Mouse (Mus musculus) kidney, adult 2 months (tissue): ENCODE measurements around the gene Sema3b. TPM values are rescaled to one million over a fixed set of nuclear protein-coding genes. Genes with fewer than 3 reads are reported as not detected.
A peak's percentile ranks its signal among the peaks of the same experiment; 100 is the strongest.

ENCODE experiments used
- DNase-seq: peaks from one replicate; pipeline ENCODE4 v3.0.0; 2021
- H3K27ac ChIP-seq: fragments of 200-500 bp; 2 replicates; pipeline ENCODE4 v1.5.1; 2012; ENCODE audit warnings: low read depth, low read length, control low read depth, inconsistent platforms; ENCODE audit not compliant: insufficient read depth
- H3K27me3 ChIP-seq: fragments of 200-500 bp; replicated peaks from 2 replicates; pipeline ENCODE4 v1.6.1; 2012; ENCODE audit warnings: mild to moderate bottlenecking, moderate library complexity, low read length, inconsistent platforms; ENCODE audit not compliant: control insufficient read depth, insufficient read depth
- H3K36me3 ChIP-seq: fragments of 200-500 bp; 2 replicates; pipeline ENCODE4 v1.6.1; 2012; ENCODE audit warnings: mild to moderate bottlenecking, moderate library complexity, low read length, inconsistent platforms; ENCODE audit not compliant: control insufficient read depth, insufficient read depth
- H3K4me1 ChIP-seq: fragments of 200-500 bp; 2 replicates; pipeline ENCODE4 v1.6.1; 2011; ENCODE audit warnings: low read length; ENCODE audit not compliant: control insufficient read depth, insufficient read depth
- H3K4me3 ChIP-seq: fragments of 200-500 bp; 2 replicates; pipeline ENCODE4 v1.5.1; 2011; ENCODE audit warnings: mild to moderate bottlenecking, low read depth, low read length, control low read depth; ENCODE audit not compliant: insufficient read depth
- CTCF ChIP-seq: fragments of 200-500 bp; conservative IDR thresholded peaks from 2 replicates; pipeline ENCODE4 v1.5.1; 2011; ENCODE audit warnings: low read depth, mild to moderate bottlenecking, control low read depth, low read length, moderate library complexity, mixed read lengths; ENCODE audit not compliant: insufficient read depth, insufficient read length
- POLR2A ChIP-seq: fragments of 200-500 bp; IDR thresholded peaks from one replicate; pipeline ENCODE4 v1.6.1; 2011; ENCODE audit warnings: low read depth, low read length, control low read depth
- WGBS: fragments of 180-500 bp; shearing (Covaris S2); methylation state at CpG from one replicate; pipeline ENCODE4 v1.1.7; 2018; 5-methylcytosine and 5-hydroxymethylcytosine counted together
- polyA plus RNA-seq: library from polyadenylated mRNA; depleted of rRNA; stranded (reverse); fragments of >200 nt; gene quantifications from 2 replicates; pipeline ENCODE4 v1.2.3, GENCODE M21; 2012

Sema3b gene
- polyA plus RNA-seq, 1 experiment = 63.3 TPM

DNA sequence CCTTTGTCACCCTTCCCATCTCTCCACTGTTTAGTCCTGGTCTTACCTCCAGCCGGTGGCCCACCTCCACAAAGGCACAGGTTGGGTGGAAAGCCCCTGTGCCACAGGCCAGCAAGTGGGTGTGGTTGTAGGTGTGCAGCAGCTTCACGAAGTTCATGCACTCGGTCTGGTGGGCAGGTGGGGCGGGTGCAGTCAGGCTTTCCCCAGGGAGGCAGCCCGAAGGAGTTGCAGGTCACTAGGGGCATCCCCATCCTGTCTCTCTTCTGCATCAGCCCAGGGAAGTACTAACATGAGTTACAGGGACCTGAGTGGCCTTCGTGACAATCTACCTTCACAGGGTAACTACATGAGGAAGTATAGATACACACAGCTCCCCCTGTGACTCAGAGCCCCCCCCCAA, 5.8 kb downstream of the Sema3b start:
- TF ChIP-seq POLR2A = no peak
- no peak for TF ChIP-seq CTCF
- DNase-seq = no peak
- no peaks in the 10 kb centered on the region for H3K36me3 ChIP-seq
- no peak overlapping the region for H3K27ac ChIP-seq
- H3K27me3 ChIP-seq = no peaks in the 10 kb centered on the region
- WGBS = 58% methylated on average over 6 of the region's 6 CpGs
- H3K4me1 ChIP-seq = peaks cover 24% of the 10 kb centered on the region
- no peak overlapping the region for H3K4me3 ChIP-seq

DNA sequence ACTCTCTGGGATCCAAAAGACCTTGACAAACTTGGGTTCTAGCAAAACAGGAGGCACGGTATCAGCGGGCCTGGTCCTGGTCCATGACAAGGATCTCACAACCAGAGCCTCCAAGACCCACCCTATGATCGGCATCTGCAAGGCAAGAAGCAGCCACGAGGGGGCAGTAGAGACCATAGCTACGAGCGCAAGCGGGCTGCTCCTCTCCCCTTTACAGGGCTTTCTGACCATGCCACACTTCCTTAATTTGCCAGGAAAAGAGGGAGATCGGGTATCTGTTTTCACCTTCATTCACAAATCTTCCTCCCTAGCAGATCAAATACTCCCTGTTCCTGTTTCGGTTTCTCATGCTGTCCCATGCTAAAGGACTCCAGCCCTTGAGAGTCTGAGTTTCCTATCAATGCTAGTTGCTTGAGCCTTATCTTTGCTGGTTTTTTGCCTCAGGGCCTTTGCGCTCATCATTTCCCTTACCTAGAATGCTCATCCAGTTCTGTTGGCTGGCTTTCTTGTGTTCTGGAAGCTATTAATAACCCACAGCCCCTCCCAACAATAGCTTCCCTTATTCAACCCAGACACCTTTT, 6.9 kb downstream of the Sema3b start:
- H3K4me3 ChIP-seq = no peak overlapping the region
- 9% methylated on average over 10 of the region's 10 CpGs for WGBS
- TF ChIP-seq CTCF = peak; percentile 98
- TF ChIP-seq POLR2A = no peak
- peaks cover 33% of the 10 kb centered on the region for H3K4me1 ChIP-seq
- DNase-seq = peak; percentile 91
- no peaks in the 10 kb centered on the region for H3K27me3 ChIP-seq
- H3K36me3 ChIP-seq = no peaks in the 10 kb centered on the region
- H3K27ac ChIP-seq = no peak overlapping the region

DNA sequence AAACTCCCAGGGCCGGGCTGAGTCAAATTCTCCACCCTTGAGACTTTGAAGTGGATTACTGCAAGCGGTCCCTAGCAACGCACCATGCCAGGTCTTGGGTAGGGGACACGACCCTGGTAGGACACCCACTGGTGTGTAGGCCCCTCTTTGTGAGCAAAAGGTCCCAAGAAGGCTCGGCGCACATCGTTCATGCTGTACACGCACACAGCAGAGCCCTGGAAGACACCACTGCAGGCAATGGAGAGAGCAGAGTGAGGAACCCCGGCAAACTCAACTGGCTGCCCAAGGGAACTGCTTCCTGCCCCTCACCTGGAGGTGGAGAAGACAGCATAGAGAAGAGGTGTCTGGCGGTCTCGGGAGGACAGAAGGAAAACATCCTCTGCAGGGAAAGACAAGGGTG, 7.8 kb downstream of the Sema3b start:
- Histone ChIP-seq H3K27ac (no peak overlapping the region), H3K4me1 (peaks cover 38% of the 10 kb centered on the region), H3K27me3 (no peaks in the 10 kb centered on the region), H3K36me3 (no peaks in the 10 kb centered on the region), H3K4me3 (no peak overlapping the region)
- DNase-seq = no peak
- no peak for TF ChIP-seq CTCF
- TF ChIP-seq POLR2A = no peak
- WGBS = 84% methylated on average over 11 of the region's 11 CpGs

- no peaks in the 10 kb centered on the region for H3K36me3 ChIP-seq
- no peak overlapping the region for H3K4me3 ChIP-seq
- TF ChIP-seq CTCF (peak; percentile 36), POLR2A (no peak)
- H3K27me3 ChIP-seq = no peaks in the 10 kb centered on the region
- peak; percentile 70 for DNase-seq
- no peak overlapping the region for H3K27ac ChIP-seq
- 73% methylated on average over 12 of the region's 12 CpGs for WGBS
- peaks cover 36% of the 10 kb centered on the region for H3K4me1 ChIP-seq
Observed at GRCm38 (mm10) chr9:107600745-107601144, 8.3 kb downstream of the Sema3b start.

- 65% methylated on average over 14 of the region's 14 CpGs for WGBS
- Histone ChIP-seq H3K27ac (no peak overlapping the region), H3K27me3 (no peaks in the 10 kb centered on the region), H3K4me3 (peak overlapping the region; percentile 3; the same call in 1 of the 2 replicates), H3K36me3 (no peaks in the 10 kb centered on the region), H3K4me1 (peaks cover 29% of the 10 kb centered on the region)
- peak; percentile 63 for DNase-seq
- TF ChIP-seq POLR2A (no peak), CTCF (no peak)
Observed at GRCm38 (mm10) chr9:107599842-107600241, 9.2 kb downstream of the Sema3b start.

- Histone ChIP-seq H3K27ac (no peak overlapping the region), H3K36me3 (no peaks in the 10 kb centered on the region), H3K4me3 (peak overlapping the region; percentile 3; the same call in 1 of the 2 replicates), H3K27me3 (no peaks in the 10 kb centered on the region), H3K4me1 (peaks cover 29% of the 10 kb centered on the region)
- no peak for TF ChIP-seq POLR2A
- TF ChIP-seq CTCF = no peak
- 68% methylated on average over 9 of the region's 9 CpGs for WGBS
- DNase-seq = peak; percentile 44
Observed at GRCm38 (mm10) chr9:107599433-107599832, 9.6 kb downstream of the Sema3b start.

DNA sequence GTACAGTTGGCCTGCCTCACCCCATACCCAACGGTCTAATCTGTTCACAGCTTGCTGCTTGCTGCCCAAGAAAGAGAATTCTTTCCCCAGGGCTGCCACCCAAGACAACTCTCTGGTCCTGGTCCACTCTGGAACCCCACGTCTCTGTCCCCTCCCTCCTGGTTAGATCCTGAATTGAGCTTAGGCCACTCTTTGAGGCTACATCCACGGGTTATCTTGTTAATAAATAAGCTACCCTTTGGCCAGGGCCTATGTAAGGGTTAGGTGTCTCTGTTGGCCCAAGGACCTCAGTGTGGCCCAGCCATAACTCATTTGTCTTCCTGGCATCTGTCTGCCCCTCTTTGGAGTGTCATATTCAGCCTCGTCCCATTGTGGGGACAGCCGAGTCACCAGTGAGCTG, 10.6 kb downstream of the Sema3b start:
- Histone ChIP-seq H3K36me3 (no peaks in the 10 kb centered on the region), H3K4me1 (peaks cover 31% of the 10 kb centered on the region), H3K27me3 (no peaks in the 10 kb centered on the region), H3K27ac (peak overlapping the region; percentile 74), H3K4me3 (no peak overlapping the region)
- WGBS = 49% methylated on average over 5 of the region's 5 CpGs
- DNase-seq = peak; percentile 83
- TF ChIP-seq CTCF (no peak), POLR2A (no peak)
